Mouse (Mus musculus) common myeloid progenitor, adult 5-6 weeks (primary cell): ENCODE data around the gene Arhgef10l. TPM values are rescaled to one million over a fixed set of nuclear protein-coding genes. Genes with fewer than 3 reads are reported as not detected.

Experiments
- ATAC-seq: replicated peaks from 2 replicates; pipeline ENCODE4 v1.8.0; 2016; ENCODE audit warnings: low read depth, mild to moderate bottlenecking, moderate TSS enrichment, inconsistent platforms; ENCODE audit not compliant: poor library complexity, severe bottlenecking
- total RNA-seq: library from RNA; stranded (forward); fragments of 200-1000, 187-1606 nt; gene quantifications from 2 replicates; pipeline ENCODE4 v1.2.3, GENCODE M21; 2017

The Arhgef10l gene
- total RNA-seq, 1 experiment from 2014 or later, result 1.8 TPM

GRCm38 (mm10) chr4:140695146-140695545 is 29.3 kb upstream of the Arhgef10l start:
- ATAC-seq, result no peak

- no peak for ATAC-seq
Observed at GRCm38 (mm10) chr4:140694551-140695060, 28.8 kb upstream of the Arhgef10l start.

- ATAC-seq, result peak; percentile 59
Observed at GRCm38 (mm10) chr4:140693513-140693912, 27.7 kb upstream of the Arhgef10l start.

DNA sequence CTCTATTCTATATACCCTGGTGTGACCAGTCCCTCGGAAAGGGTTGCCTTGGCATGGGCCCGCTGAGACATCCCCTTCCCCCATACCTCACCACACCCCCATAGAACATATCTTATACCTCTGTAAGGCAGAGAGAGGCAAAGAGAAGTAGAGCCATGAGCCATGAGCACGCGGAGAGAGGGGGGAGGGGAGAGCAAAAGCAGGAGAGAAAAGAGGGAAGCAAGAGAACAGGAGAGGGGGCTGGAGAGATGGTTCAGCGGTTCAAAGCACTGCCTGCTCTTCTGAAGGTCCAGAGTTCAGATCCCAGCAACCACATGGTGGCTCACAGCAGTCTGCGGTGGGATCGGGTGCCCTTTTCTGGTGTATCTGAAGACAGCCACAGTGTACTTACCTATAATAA is 25.7 kb upstream of the Arhgef10l start:
- no peak for ATAC-seq

DNA sequence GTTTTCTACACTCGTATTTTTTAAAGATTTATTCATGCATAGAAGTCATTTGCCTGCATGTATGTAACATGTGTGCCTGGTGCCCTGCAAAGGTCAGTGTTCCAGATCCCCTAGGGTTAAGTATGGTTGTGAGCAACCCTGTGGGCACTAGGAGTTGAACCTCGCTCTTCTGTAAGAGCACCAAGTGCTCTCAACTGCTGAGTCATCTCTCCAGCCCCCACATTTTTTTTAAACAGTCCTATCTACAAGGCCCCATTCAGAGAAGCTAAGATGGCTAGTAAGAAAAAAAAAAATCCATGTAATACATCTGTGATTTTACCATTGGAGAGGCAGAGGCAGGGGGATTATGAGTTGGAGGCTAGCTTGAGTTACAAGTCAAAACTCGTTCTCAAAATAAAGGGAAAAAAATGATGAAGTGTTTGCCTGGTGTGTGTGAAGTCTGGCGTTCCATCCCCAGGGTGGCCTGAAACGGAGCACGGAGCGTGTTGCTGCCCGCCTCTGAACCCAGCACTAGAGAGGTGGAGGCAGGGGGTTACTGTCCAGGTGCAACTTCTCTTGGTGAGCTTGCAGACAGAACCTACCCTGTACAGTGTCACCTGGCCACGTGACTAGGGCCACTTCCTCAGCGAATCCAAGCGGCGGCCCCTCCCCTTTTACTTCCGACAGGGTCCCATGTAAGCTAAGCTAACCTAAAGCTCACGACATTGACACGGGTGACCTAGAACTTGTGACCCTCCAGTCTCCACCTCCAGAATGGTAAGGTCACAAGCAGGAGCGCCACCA is 24.3 kb upstream of the Arhgef10l start:
- peak; percentile 60 for ATAC-seq

DNA sequence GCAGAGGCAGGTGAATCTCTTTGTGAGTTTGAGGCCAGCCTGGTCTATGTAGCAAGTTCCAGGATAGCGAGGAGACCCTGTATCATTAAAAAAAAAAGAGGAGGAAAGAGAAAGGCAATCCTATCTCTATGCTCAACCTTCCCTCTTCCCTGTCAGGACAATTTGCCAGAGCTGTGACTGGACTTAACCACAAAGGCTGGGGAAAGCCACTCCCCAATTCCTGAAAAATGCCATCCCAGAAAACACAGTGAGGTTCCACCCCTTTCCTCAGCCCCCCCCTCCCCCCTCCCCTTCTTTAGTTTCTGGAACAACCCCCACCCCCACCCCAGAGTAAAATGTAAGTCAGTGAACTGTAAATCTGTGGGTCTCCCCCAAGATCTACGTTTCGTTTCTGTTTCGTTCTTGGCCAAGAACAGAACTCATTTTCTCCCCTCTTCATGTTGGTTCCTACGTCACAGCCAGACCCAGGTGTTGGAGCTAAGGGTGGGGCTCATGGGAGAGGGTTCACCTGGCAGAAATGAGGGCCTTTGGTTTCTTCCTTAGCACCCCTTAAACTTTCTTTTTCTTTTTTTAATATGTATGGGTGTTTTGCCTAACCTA is 23.1 kb upstream of the Arhgef10l start:
- no peak for ATAC-seq

DNA sequence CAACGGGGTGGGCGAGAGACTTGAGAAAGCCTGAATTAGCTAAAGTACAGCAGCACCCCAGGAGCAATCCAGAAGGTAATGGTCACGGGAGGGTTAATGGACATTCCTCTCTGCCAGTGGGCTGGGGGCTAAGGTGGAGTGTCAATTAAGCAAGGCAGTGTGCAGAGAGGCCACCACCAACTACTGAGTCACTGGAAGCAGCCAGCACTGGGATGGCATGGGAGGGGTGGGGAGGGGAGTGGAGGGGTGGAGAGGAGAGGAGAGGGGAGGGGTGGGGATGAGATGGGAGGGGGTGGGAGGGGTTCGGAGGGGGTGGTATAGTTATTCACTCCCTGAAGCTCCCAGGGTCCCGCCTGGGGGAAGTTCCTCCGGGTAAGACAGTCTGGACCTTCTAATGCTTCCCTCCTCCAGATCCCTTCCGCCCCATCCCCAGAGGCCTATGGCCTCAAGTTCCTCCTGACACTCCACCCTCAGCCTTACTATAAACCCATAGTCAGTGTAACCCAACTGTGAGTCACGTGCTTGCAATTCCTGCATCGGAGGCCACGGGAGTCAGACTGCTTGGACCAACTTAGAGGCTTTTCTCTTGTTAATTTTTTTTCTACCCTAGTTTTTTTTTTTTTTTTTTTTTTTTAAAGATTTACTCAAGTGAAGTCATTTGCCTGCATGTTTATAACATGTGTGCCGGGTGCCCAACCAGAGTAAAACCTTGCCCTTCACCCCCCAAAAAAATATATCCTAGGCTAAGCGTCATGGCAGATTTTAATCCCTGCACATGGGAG is 22.4 kb upstream of the Arhgef10l start:
- ATAC-seq, result no peak

DNA sequence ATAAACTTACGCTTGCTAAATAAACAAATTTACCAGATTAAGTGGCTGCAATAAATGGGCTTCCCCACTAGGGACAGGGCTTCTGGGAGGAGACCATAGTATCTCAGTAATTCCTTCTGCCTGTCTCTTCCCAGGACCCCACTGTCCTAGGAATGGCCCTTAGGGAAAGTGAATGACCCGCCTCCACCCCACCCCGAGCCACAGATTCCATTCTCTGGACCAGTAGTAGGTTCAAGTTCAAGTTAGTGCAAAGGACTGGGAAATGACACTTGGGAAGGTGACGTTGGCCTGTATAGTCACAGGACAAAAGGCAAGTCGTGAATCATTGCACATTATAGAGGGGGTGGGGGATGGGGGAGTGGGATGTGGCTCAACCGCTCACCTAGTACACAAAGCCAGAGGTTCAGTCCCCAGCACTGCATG is 19.1 kb upstream of the Arhgef10l start:
- ATAC-seq, result no peak

- peak; percentile 73 for ATAC-seq
Observed at GRCm38 (mm10) chr4:140684141-140684871, 18.5 kb upstream of the Arhgef10l start.

DNA sequence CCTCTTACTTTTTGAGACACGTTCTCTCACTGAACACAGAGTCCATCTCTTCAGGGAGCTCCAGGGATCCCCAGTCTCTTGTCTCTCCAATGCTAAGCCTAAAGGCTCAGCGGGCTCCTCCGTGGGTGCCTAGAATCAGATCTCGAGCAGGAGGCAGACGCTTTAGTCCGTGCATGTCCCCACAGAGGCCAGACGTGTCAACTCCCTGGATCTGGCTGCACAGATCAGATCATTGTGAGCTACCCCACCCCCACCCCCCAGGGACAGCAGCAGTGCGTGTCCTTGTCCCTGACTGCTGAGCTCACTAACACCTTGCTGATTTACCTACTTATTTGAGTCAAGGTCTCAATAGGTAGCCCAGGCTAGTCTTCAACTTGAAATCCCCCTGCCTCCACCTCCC is 17.8 kb upstream of the Arhgef10l start:
- ATAC-seq, result no peak

- ATAC-seq, result 0 out of 2 replicates have a peak, but pooled peaks have one; percentile 3
Observed at GRCm38 (mm10) chr4:140680731-140681397, 15.1 kb upstream of the Arhgef10l start.

- peak; percentile 72 for ATAC-seq
Observed at GRCm38 (mm10) chr4:140679723-140680380, 14.0 kb upstream of the Arhgef10l start.

DNA sequence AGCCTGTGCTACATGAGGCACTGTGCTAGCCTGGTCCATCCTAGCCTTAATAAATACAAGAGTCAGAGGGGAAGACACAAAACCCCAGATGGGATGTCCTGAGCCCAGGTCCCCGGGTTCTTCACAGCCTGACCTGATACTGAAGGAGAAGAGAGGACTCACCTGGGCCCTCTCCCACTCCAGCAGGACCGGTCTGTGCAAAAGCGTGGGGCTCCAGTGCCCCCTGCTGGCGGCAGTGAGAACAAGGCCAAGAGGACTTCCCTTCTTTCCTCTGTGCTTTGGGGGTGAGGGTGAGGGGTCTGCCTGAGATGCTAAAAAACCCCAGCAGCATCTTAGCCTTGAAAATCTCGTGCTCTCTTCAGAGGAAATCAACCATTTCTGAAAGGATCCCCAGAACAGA is 13.2 kb upstream of the Arhgef10l start:
- ATAC-seq, result no peak

- ATAC-seq, result peak; percentile 92
Observed at GRCm38 (mm10) chr4:140674345-140674926, 8.6 kb upstream of the Arhgef10l start.

DNA sequence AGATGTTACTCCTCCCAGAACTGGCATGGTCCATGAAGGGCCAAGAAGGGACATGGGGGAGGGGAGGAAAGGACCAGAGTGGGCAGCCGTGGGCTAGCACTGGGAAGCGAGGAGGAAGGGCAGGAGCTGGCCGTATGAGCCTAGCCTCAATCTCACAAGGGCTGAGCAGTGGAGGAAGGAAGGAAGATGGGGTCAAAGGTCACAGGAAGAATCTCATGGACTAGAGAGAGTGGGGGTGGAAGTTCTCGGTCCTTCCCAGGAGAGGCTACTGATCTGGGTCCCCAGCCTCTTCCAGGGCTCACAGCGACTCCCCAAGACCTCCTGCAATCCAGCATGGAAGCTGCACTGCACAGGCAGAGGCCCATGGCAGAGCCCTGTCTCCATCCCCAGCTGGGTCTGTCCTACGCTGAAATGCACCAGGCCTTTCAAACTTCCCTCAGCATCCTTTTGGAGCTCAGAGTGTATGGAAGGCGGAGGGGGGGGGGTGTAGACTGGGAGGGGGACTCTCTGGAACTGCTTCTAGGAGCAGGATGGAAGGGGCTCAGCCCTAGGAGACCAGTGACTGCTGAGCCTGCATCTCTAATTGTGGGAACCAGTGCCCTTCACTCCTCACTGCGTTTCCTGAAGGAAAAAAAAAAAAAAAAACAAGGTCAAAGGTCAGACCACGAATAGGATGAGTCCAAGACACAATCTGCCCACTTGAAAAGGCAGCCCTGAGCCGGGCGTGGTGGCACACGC is 7.9 kb upstream of the Arhgef10l start:
- ATAC-seq, result no peak

DNA sequence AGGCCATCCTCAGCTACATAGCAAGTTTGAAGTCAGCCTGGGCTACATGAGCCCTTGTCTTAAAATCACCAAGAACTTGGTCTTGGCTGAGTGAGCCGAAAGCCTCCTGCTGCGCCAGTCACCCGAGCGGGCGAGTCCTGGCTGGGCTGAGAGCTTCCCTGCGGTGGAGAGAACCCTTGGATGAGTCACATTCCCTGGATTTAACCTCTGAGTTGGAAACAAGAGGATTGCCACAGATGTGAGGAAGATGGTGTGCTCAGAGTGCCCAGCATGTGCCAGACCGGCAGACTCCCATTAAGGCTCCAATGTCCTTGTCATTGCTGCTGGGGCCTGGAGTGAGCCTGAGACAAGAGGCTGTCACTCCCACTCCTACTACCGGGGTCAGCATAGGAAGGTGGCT is 2.0 kb upstream of the Arhgef10l start:
- ATAC-seq, result no peak

DNA sequence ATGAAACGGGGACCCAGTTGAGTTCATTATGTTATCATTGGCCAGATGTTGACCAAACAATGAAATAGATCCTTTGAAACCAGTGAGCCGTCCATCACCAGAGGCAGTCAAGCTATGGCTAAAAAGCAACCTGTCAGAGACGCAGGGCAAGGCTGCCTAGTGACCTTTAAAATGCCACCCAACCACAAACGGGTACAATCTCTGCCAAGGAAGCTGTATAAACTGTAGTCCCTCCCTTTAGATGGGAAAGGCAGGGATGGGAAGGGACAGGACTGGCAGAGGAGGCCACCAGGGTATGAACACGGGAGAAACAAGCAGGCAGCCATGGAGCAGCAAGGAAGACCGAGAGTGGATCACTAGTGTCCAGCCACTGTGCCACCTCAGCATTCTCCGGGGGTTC is 759 bp downstream of the Arhgef10l start:
- no peak for ATAC-seq
